Mouse (Mus musculus) liver, adult (tissue): ENCODE data around the gene Gm20388.

Experiments used
- GATA4 ChIP-seq: IDR thresholded peaks from 2 replicates; pipeline ENCODE4 v1.6.1; 2014; ENCODE audit warnings: mild to moderate bottlenecking, low read length; ENCODE audit not compliant: insufficient replicate concordance

Gene Gm20388

GRCm38 (mm10) chr8:121075936-121076335 is 1165.3 kb downstream of the Gm20388 start:
- no peak for TF ChIP-seq GATA4

DNA sequence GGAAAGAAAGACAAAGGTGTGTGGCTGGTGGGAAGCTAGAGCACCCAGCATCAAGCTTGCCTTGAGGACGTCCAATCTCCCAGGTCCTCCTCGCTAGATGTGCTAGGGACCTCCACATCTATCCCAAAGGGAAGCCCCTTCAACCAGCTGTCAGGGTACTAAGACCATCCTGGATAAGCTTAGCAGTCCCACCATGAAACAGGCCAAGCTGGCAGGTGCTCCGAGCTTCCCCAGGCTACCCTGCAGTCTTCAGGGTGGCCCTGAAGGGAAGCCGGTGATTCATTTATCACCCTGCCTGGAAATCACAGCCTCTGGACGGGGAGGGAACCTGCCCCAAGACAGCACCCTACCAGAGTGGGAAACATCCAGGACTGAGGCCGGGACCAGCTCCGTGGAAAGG is 1165.9 kb downstream of the Gm20388 start:
- TF ChIP-seq GATA4, result no peak

GRCm38 (mm10) chr8:121078721-121079120 is 1168.1 kb downstream of the Gm20388 start:
- TF ChIP-seq GATA4, result no peak

DNA sequence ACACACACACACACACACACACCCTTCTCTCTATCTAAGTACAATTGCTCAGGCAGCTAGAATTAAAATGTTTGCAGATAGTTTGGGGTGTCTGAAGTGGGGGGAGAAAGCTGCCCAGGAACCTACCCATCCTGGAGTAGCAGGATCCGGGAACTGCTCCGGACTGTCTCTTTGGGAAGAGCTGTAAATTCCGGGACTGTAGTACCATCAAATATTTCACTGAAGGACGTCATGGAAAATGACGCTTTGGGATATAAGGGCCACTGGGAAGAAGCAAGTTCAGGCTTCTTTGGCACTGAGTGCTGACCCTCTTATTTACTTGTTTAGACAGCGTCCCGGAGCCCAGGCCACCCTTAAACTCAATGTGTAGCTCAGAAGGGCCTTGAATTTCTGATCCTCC is 1168.6 kb downstream of the Gm20388 start:
- TF ChIP-seq GATA4, result no peak

- TF ChIP-seq GATA4, result no peak
Measured at GRCm38 (mm10) chr8:121079944-121080343, 1169.3 kb downstream of the Gm20388 start.

DNA sequence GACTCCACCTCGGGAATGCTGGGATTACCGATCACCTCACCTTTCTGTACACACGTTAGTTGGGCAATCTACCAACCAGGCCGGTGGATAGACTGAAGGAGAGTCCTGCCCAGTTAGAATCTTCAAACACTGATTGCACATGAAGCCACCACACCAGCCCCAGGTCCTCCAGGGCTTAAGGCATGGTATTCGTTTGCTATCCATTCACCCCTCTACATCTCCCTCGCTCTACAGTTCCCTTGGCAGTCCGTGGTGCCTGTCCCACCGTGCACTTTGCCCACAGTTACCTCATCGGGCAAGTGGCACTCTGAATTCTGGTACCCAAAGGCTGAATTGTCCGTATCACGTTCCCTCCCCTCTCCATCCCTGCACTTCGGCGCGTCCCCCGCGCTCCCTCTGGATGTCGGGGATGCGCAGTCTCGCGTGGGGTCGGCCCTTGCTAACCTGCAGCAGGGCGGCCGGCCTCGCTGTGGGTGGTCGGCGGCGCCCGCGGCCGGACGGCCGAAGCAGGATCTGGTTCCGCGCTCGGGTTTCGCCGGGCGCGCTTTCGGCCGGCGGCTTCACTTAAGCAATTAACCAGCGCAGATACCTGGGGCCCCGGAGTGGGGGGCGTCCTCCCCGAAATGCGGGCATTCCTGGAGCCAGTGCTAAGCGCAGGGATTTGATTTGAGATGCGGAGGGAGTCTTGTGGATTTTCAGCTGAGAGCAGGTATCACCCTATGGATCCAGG is 1169.9 kb downstream of the Gm20388 start:
- TF ChIP-seq GATA4, result no peak

GRCm38 (mm10) chr8:121081398-121081797 is 1170.8 kb downstream of the Gm20388 start:
- no peak for TF ChIP-seq GATA4

DNA sequence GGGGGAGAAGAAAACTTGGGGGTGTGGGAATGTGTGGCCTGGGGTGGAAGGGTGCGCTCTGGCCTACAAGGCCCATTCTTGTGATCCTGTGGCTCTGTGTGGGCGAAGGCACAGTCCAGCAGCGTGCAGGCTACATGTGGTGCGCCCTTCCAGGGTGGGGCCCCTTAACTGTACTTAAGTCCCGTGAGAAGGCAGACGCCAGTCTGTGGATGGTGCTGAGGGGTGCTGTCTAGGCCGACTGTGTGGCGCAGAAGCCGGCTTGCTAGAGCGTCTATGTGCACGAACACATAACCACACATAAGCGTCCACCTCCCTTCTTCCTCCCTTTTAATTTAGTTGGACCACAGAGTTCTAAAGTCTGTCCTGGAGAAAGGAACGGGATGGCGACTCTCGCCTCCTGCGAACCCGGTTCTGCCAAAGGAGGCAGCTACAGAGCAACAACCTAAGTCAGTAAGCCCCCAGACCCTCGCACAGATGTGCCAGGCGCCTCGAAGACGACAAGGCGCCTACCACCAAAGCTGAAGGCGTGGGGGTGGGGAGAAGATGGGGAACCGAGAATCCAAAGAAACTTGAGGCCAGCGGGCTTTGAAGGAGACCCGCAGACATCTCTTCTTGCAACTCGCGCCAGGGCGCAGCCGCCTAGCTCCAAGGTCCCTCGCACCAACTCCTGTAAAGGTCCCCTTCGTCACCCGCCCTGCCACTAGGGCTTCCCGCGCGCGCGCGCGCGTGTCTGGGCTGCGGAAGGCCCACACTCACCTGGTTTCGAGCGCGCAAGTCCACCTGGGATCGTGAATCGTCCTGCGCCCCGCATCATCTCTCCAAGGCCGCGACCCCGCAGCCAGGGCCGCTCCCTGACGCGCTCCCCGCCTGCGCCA is 1171.8 kb downstream of the Gm20388 start:
- no peak for TF ChIP-seq GATA4

DNA sequence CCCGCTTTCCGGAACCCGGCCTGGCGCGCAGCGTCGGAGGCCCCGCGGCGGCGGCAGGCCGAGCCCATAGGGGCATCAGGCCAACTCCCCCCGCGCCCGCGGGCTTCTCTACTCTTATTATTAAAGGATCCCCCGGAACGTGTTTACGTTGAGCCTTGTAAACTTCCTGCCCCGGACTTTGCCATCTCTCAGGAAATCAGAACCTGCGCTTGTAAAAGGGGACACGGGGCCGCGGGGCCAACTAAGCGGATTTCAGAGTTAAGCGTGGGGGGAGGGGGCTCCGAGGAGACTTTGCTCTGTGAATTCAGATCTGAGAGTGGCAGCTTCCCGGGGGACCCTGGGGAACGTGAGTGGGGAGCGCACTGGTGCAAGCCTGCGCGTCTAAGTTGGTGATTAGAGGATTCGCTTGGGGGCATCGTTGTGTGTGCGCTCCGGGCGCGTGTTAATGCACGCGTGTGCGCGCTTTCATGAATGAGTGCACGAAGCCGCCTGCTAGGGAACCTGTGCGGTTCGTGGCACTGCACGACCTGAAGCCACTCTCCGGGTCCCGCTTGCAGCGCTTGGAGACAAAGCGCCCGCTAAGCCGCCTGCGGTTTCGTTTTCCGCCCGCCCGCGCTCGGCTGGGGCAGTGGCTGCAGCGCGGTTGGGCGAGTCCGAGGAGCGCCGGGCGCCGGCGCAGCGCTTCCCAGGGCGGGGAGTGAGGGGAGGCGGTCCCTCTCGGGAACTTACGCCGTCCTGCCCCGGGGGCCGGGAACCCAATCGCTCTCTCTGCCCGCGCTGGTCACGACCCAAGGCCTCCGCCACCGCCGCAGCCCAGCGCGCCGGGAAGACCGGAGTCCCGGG is 1172.7 kb downstream of the Gm20388 start:
- no peak for TF ChIP-seq GATA4

GRCm38 (mm10) chr8:121083936-121084209 is 1173.2 kb downstream of the Gm20388 start:
- no peak for TF ChIP-seq GATA4

GRCm38 (mm10) chr8:121084210-121084951 is 1173.7 kb downstream of the Gm20388 start, which contains the start of gene Foxf1:
Foxf1 (plus strand) TSS chr8:121084386.
- no peak for TF ChIP-seq GATA4

- TF ChIP-seq GATA4, result no peak
Measured at GRCm38 (mm10) chr8:121085011-121085410, 1174.4 kb downstream of the Gm20388 start.

- no peak for TF ChIP-seq GATA4
Measured at GRCm38 (mm10) chr8:121085561-121085960, 1174.9 kb downstream of the Gm20388 start.

DNA sequence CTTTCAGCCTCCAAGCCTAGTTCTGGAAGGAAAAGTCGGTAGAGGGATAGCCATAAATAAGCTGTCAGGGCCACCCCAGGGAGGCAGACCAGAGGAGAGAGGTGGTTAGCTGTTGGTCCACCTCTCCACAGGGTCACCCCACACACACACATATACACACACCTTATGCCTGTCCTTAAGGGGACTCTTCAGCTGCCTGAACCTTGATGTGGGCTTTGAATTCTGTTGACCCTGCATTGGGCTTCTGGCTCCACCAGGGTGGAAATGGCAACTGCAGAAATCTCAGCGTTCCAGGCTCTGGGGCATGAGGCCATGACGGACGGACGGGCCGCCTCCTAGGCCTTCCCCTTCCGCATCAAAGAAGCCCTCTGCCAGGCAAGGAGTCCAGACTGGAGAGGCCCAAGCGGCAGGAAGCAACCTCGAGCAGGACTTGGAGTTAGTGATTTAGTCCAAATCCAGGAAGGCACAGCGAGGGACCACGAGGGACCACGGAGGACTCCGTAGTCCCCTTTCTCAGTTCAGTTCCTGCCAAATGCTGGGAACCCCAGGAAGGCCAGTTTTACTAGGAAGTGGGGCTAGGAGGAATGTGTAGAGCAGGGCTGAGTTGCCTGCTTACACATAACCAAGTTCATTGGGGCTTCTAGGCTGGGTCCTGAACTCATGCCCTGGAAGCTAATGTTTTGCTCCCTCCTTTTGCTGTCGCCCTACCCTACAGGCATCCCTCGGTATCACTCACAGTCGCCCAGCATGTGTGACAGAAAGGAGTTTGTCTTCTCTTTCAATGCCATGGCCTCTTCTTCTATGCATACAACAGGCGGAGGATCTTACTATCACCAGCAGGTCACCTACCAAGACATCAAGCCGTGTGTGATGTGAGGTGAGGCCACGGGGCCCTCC is 1175.6 kb downstream of the Gm20388 start:
- no peak for TF ChIP-seq GATA4
